Mouse (Mus musculus) spleen, postnatal 10 days (tissue): ENCODE results near the gene Efr3b.

Source experiments
- DNase-seq, 2 experiments: peaks; one replicate each; pipeline ENCODE4 v3.0.0; 2021 to 2022; ENCODE audit warnings: low spot score in 2 of 2

Efr3b gene

GRCm38 (mm10) chr12:4038061-4039041, at the start of gene Efr3b:
Gene Efr3b, minus strand, starts transcription at chr12:4038915.
- DNase-seq = peak; percentile 13 to 59

DNA sequence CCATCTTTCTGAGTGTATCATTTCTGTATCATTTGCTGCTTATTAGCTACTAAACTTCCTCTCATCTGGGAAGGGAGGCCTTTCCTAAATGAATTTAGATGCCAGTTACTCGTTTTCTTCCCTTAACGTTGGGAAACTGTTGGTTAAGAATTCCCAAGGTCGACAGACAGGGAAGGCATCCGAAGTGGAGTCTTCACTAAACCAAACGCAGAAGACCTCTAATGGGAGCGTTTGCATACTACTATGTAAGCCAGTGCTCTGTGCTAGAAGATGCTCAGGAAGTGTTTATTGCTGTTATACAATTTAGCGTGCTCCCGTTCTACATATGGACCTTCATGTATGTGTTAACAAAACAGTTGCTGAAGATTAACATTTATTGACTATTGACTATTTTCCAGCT, 44.7 kb upstream of the Efr3b start:
- no peak for DNase-seq

DNA sequence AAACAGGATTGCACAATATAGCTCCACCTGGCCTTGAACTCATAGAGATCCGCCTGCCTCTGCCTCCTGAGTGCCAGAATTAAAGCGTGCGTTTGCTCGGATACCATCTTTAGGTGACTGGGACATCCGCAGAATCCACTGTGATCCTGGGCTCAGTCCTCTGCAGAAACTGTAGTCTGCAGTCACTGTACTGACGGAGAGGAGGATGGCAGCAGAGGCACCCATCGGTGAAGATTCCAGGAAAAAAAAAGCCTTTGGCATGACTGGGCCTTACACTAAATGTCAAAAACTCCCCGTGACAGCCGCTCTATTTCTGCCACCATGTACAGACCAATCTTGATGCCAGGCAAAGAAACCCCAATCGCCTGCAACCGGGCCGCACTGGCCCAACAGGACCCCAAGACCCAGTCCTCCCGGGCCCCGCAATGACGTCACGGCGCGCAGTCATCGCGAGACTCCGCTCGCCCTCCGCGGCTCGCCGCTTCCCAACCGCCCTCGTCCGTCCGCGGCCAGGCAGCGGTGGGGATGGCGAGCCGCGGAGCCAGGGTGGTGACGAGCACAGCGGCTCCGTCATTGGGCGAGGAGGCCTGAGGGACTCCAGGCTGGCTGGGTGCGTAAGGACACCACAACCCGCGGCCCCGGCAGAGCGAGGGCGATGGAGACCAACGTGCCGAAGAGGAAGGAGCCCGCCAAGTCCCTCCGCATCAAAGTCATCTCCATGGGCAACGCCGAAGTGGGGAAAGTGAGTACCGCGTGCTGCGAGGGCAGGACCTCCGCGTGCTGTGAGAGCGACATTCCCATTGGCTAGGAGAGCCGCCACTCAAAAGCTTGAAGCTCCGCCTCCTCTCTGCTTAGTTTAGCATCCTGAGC, 43.7 kb upstream of the Efr3b start, which contains the start of gene Dnajc27:
Dnajc27 (plus strand) TSS at position 452 of the 870 bp plus-strand sequence.
- DNase-seq = peak; percentile 90 to 92

DNA sequence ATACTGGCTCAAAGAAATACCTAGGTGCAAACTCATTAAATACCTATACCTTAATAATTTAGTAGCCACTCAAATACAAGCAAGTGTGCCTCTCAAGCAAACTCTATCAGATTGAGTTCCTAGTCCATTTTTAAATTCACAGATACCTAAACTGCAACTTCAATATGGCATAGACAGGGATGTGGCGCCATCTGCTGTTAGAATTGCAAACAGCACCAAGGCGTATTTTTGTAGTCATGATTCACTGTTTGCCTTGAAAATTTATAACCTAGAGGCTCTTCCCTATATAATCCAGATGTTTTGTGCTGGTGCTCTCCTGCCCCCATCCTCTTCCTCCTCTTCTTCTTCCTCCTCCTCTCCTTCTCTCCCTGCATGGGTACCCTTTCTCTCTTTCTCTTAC, 41.6 kb upstream of the Efr3b start:
- peak; percentile 68 to 82 for DNase-seq

DNA sequence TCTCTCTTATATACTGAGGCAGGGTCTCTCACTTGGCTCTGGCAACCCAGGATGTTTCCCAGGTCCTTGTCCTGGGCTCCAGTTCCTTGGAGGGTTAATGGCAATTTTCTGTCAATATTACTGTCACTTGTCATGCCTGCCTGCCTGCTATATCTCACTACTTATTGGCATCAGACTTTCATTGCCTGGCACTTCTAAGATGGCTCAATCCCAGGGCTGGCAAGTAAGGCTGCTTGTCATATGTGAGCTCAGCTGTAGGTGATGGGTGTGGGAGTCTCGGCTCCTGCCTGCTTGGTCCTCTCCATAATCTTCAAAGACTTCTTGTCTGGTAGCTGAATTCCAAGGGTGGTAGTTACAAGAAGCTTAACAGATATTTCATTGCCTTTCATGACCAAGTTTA, 39.4 kb upstream of the Efr3b start:
- DNase-seq = no peak

GRCm38 (mm10) chr12:4076383-4076782, 37.7 kb upstream of the Efr3b start:
- DNase-seq = no peak

GRCm38 (mm10) chr12:4075407-4075806, 36.7 kb upstream of the Efr3b start:
- DNase-seq = no peak

DNA sequence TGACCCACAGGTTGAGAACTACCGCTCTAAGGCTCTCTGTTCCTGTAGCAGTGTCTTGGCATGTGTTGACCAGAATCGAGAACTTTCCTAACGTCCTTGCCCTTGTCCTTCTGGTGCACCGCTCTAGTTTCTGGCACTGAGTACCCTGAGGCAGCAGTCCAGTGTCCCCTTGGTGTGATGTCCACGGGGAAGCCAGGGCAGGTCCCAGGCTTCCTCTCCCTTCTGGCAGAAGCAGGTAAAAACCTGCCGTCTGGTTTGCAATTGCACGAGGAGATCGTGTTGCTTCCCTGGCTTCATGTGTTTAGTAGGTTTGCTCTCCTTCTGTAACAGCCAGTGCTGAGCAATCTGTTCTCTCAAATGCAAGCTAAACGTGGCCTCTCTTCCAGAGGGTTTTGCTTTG, 33.0 kb upstream of the Efr3b start:
- DNase-seq = no peak

DNA sequence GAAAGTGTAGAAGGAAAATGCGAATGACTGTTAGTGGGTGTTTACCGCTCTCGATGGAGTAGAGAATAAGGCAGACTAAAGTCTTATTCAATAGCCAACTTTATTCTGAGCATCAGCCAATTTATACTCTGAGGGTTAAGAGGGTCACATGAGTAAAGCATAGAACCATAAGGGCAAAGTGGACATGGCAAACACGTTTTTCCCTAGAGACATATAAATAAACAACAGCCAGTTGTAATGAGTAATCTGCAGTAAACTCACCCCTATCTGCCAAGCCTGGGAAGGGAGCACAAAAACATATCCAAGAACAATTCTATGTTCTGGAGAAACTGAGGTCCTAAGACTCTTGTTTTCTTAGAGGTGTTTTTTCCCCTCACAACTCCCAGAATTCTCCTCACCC, 29.8 kb upstream of the Efr3b start:
- no peak for DNase-seq

DNA sequence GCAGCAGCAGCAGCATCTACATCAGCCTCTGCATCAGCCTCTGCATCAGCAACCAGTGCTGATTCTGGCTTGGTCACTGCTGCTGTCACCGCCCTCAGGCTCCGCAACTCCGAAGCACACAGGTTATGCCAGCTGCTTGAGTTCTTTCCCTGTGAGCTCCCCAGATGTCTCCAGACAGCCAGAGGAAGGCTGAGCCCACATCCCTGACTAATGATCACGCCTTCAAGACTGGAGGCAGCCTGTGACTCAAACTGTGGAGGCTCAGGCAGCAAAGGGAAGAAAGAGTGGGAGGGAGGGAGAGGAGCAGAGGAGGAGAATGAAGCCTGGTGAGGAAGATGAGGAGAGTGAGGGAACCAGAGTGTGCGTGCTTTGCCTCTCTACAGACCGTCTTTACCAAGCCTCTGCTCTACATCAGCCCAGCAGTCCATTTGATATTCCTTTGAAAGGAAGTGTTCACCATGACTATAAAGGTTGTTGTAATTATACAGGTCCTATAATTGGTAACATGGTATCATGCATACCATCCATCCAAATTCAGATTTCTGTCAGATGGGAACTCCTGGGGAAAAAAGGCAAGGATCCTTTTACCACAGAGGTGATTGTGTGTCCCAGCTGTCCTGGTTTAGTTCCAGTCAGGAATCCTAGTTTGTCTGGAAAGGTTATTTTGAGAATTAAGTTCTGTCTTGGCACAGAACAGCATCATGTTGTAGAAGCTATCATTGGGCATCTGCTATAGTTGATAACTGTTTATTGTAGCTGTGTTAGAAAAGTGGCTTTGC, 28.2 kb upstream of the Efr3b start:
- DNase-seq = no peak

DNA sequence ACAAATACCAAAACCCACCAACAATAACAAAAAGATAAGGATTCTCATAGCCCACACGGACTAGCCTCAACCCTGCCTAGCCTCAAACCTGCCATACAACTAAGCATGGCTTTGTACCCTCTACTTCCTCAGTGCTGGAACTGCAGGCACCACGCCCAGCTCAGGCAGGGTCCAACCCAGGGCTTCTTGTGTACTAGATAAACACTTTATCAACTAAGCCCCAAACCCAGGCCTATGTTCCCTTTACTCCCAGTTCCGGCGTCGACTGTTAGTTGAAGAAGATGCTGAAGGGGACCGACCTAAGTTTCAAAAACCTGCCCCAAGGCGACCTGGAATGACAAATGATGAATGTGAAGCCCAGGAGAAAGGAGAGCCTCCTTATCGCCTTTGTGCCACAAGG, 27.2 kb upstream of the Efr3b start:
- DNase-seq = no peak

GRCm38 (mm10) chr12:4065498-4065897, 26.8 kb upstream of the Efr3b start:
- no peak for DNase-seq

DNA sequence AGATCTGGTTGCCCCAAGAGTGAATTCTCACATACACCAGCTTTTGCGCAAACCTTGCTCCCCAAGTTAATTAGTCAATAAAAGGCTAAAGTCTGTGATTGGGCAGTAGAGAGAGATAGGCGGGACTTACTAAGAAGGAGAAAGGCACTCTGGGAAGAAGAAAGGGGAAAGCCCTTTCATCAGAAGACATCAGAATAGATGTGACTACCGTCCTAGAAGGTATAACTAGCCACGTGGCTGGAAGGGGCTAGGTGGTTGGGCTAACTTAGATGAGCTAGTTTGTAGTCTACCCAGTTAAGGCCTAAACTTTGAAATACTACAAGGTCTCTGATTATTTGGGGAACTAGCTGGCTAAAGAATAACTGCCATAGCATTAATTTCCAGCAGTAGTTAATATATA, 21.0 kb upstream of the Efr3b start:
- DNase-seq = no peak

DNA sequence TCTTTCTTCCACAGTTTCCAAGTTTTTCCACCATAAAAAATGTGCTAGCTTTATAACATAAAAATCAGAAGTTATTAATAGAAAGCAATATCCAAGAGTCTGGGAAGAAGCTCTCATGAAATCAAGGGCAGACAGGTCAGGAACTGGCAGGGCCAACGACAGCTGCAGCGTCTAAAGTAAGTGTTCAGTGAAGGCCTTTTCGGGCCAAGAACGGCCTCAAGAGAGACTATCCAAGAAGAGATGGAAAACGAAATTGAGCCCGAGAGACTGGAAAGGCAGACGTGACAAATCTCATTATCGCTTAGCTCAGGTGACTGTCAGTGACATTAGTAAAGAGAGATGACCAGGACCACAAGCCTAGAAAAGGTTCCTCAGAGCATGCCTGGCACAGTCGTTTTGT, 19.6 kb upstream of the Efr3b start:
- no peak for DNase-seq

GRCm38 (mm10) chr12:4054845-4055244, 16.1 kb upstream of the Efr3b start:
- no peak for DNase-seq

DNA sequence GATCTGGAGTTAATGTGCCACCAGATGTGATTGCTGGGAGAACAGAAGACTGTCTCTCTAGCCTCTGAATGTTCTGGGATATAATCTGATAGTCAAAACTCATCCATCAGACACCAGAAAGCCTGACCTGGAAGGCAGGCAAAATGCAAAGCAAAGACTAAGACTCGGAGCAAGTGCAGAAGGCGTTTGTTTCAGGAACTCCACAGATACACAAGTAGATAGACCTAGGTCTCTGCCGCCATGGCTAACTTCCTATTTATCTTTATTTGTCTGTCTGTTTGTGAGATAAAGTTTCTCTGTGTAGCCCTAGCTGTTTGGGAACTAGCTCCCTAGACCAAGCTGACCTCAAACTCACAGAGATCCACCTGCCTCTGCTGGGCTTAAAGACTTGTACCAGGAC, 14.9 kb upstream of the Efr3b start:
- DNase-seq = no peak

- no peak for DNase-seq
These were observed 12.2 kb upstream of the Efr3b start for GRCm38 (mm10) chr12:4050861-4051425.

GRCm38 (mm10) chr12:4048031-4048430, 9.3 kb upstream of the Efr3b start:
- DNase-seq = no peak

DNA sequence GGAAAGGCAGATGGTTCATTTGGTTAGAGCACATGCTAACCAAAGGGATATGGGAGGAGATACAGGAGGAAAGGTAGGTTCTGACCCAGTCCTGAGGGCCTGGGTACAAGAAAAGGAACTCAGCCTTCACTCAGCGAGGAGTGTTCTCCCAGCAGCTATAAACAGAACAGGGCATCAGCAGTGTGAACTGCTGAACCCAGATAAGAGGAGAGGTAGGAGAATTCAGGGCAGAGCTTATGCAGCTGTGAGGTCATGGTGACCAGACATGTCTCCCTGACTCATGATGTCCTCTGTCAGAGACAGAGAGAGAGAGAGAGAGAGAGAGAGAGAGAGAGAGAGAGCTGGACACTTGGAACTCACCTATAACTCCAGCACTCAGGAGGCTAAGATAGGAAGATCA, 7.3 kb upstream of the Efr3b start:
- DNase-seq = no peak

- DNase-seq = no peak
These were observed 3.7 kb upstream of the Efr3b start for GRCm38 (mm10) chr12:4042411-4042810.

DNA sequence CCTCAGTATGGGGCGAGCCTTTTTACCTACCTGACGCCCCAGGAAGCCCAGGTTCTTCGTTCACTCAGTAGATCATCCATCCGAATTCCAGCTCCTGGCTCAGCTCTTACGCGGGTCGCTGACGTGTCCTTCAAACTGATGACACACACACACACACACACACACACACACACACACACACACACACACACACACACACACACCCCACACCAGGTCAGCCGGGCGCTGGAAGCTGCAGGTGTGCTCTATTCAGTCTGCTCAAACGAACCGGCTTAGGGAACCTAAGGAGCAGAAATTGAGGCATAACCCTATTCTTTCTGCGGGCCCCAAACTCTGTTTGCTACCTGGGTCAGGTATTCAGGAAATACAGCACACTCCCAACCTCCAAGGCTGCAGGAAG, 331 bp upstream of the Efr3b start:
- no peak for DNase-seq
